Mouse (Mus musculus) layer of hippocampus, adult 18-20 months (tissue): ENCODE data around the gene Gm20489. TPM values are rescaled to one million over a fixed set of nuclear protein-coding genes. Genes with fewer than 3 reads are reported as not detected.
A peak's percentile ranks its signal among the peaks of the same experiment; 100 is the strongest.

ENCODE experiments used
- DNase-seq, 2 experiments: peaks; one replicate each; pipeline ENCODE4 v3.0.0; 2022; ENCODE audit warnings: low spot score in 2 of 2
- total RNA-seq, 2 experiments: library from RNA; stranded (reverse); gene quantifications; 2 replicates each; pipeline ENCODE4 v1.2.3; 2021

The Gm20489 gene
- total RNA-seq, 2 experiments from 2014 or later = not detected

GRCm38 (mm10) chrX:101263892-101264291 lies 4.9 kb downstream of the Gm20489 start, which contains the start of gene Gm614:
TSS of gene Gm614 (minus strand) at chrX:101263992.
- DNase-seq = no peak

- DNase-seq = no peak
These were observed 8.1 kb downstream of the Gm20489 start for GRCm38 (mm10) chrX:101260441-101261325.

DNA sequence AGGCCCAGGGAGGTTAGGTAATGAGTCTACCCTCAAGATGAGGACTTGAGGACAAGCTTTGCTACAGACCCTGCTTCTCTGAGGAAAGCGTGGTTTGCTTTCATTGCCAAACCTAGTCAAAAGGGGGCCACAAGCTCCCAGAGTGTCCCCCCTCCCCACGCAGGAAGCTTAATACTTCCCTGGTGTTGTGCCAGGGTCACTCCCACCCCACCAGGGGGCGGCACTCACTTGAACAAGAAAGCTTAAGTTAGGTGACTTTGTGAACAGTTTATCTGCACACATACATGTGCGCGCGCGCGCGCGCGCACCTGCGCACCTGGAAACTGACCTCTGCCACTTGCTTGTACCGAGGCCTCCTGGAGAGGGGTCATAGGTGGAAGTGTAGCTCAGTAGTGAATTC lies 12.2 kb downstream of the Gm20489 start:
- no peak for DNase-seq

- DNase-seq = no peak
These were observed 14.1 kb downstream of the Gm20489 start for GRCm38 (mm10) chrX:101254740-101255139.

DNA sequence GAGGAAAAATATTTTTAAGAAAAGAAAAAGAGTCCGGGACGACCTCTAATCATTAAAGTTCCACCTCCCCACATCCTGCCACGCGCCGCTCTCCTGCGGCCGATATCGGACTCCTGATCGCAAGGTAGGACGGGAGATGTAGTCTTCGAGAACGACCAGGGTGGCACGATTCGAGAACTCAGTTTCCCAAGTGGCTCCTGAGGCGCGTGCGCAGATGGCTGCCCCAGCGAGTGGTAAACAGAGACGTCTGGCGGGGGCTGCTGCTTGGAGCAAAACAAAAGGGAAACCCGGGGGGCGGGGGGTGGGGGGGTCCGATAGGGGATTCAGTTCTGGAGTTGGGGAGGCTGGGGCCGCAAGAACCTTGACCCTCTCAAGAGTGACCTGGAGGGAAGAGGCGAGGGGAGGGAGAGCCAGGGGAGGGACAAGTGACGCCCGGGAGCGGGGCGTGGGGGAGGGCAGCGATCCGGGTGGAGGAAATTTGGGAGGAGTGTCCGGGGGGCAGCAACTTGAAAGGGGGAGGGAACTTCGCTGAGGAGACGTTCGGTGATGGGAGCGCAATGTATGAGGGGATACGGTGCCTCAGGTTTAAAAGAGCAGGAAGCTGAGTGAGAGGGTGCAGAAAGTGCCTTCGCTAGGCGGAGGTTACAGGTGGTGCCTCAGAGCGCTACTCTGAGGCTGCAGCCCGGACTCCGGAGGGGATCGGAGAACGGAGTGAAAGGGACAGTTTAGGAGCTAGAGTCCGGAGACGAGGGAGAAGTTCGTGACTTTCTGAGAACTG lies 14.7 kb downstream of the Gm20489 start, which contains the start of gene Foxo4:
TSS of gene Foxo4 (plus strand) at position 577 of the 778 bp plus-strand sequence.
- DNase-seq = peak; percentile 78 to 90

DNA sequence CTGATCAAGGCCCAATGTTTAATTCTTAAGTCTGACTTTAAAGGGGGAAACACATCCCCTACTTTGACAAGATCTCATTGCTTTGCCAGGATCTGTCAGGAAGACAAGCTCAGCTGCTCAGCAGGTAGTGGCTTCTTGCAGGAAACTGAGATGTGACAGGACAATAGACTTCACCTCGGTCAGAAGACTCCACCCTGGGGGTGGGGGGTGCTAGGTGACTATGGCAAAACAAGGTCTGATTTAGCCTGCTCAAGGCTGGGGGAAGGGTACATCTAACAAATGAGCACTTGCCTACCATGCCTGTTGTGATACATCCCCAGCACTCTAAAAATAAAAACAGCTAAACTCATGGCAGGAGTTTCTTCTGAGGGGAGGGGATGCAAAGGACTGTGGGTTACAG lies 23.8 kb downstream of the Gm20489 start:
- no peak for DNase-seq

DNA sequence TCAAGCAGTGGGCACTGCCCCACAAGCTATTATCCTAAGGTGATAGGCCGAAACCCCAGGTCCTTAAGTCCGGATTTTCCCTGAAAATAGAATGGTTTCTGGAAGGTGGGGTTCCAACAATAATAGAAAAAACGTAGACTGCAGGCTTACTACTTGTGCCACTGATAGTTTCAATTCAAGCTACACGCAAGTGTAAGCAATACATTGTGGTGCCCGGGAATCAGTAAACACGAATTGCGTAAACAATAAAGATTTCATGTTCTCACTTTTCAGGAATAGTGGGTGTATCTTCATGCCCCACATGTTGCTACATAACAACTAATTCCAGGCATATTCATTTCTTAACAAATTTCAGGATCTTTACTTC lies 46.0 kb downstream of the Gm20489 start:
- no peak for DNase-seq

DNA sequence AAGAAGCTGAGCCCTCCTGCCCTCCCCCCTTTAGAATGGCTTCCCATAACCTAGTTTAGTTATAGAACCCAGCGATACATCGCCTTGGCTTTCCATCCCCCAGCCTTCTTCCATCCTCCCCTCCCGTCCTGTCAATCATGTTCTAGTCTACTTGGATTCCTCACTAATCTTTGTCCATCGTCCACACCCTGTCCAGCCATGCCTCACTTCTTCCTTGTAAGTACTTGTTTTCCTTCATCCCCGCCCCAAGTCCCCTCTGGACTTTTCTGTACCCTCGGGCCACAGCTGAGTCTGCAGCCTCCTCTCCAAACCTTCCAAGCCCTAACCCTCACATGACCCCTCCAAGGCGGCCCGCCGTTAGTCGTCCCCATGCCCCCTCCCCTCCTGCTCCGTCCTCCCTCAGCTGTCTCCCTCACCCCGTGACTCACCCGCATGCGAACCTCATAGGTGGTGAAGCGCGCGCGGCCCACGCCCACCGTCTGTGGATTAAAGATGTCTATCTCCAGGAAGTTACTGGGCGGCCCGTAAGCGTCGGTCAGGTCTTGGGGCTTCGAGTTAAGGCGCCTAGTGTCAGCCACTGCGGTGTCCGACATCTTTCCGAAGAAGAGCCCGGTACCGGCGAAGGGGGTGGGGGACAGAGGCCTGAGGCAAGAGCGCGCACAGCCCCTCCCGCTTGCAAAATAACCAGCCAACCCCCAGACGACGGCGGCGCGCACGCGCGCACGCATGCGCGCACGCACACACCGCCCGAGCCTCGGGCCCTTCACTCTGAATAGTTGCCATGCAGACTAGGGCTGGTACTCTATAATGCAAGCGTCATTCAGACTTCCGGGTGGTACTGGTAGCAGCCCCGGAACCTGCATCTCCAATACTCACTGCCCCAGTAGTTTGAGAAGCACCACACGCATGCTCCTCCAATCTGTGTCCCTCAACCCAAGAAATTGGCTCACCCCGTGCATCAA lies 46.7 kb downstream of the Gm20489 start, which contains the start of gene Snx12:
TSS of gene Snx12 (minus strand) at position 730 of the 962 bp plus-strand sequence.
- DNase-seq = peak; percentile 87 to 95

Other genes starting within 250 kb of the Gm20489 start
- gene Tex11, start 209.4 kb downstream of the Gm20489 start, total RNA-seq = under 1 TPM; 0.13 to 0.17 TPM
- gene Slc7a3, start 183.0 kb downstream of the Gm20489 start, total RNA-seq = 1 to 10 TPM; 5.6 to 6.9 TPM
- gene Snx12, start 46.5 kb downstream of the Gm20489 start, total RNA-seq = 10 to 100 TPM; 91.6 to 93.0 TPM
- 10 to 100 TPM; 23.3 to 25.3 TPM for gene Foxo4, start 14.5 kb downstream of the Gm20489 start, total RNA-seq
- gene Gm614, start 5.0 kb downstream of the Gm20489 start, total RNA-seq = not detected
- under 1 TPM; 0.74 to 0.79 TPM for gene Il2rg, start 768 bp downstream of the Gm20489 start, total RNA-seq
- gene Med12, start 5.0 kb upstream of the Gm20489 start, total RNA-seq = 10 to 100 TPM; 21.6 to 27.6 TPM
- gene Nlgn3, start 30.1 kb upstream of the Gm20489 start, total RNA-seq = 100 to 1,000 TPM; 168 to 183 TPM
- gene Gjb1, start 107.4 kb upstream of the Gm20489 start, total RNA-seq = 10 to 100 TPM; 13.9 to 14.4 TPM
- gene Zmym3, start 151.8 kb upstream of the Gm20489 start, total RNA-seq = 100 to 1,000 TPM; 159 to 174 TPM
- 100 to 1,000 TPM; 124 to 147 TPM for gene Nono, start 160.3 kb upstream of the Gm20489 start, total RNA-seq
- gene Itgb1bp2, start 180.1 kb upstream of the Gm20489 start, total RNA-seq = 1 to 10 TPM in 1 of 2 experiments, not detected in 1; 1.1 TPM